Mouse (Mus musculus): ENCODE results near the gene Sdr42e1. TPM values are rescaled to one million over a fixed set of nuclear protein-coding genes. Genes with fewer than 3 reads are reported as not detected.

Sdr42e1 gene
- total RNA-seq, 2 experiments from 2014 or later: 0.33 to 0.37 TPM

DNA sequence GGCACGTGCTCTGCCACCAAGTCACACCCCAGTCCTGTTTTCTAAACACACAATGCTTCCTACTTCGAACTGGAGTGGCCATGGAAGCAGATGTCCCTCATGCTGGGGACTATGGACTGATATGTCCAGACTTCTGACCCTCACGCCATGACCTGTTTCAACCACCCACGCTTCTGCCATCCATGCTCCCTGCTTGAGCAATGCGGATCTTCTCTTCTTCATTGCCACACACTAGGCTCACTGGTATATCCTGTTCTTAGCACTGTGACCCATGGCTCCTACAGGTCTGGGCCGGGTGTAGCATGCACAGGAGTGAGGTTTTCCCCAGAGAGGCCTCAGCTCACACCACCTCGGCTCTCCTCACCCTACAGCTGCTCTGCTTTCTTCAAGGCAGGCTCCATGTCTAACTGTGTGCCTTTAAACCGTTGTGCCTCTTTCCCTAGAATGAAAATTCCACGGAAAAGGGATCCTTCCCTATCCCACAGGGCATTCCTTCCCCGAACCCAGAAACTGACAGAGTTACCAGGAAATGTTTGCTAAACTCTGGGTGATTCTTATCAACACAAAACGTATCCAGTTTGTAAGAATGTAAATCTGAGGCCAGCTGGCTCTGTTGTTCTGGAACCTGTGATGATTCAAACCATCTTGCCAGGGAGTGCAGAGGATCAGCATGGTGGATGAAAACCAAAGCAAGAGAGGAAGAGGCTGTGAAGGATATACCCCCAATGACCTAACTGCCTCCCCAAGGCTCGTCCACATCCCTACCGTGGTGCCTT is 6.0 kb downstream of the Sdr42e1 start:
- no peak for DNase-seq

DNA sequence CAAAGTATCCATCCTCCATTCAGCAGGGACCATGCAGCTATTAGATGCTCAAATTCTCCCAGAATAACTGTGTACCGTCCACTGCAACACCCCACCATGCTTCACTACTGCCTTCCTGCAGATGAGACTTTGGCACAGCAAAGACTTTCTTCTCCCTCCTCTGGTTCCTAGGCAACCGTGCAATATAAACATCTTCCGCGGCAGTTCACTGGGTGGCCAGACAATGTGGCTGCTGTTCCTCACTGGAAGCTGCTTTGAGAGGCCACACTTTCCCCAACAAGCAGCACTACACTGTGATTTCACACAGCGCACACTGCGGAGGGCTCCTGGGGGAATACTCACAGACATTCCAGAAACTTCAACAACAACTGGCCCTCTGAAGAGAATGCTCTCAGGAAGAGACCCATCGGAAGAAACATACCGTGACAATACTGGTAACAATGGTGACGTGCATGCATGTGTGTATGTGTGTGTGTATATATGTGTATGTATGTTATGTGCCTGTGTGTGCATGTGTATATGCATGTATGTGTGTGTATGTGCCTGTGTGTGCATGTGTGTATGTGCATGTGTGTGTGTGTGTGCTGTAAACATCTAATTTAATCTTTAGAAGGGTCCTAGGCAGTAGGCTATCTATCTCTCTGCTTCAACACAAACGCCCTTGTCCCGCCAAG is 13.0 kb downstream of the Sdr42e1 start:
- intact Hi-C loops (cut with DNase I): no loop called here
- DNase-seq: no peak

More for the DNA sequence above, 6.0 kb downstream of the Sdr42e1 start:
- intact Hi-C loops (cut with DNase I): no loop called here

DNA sequence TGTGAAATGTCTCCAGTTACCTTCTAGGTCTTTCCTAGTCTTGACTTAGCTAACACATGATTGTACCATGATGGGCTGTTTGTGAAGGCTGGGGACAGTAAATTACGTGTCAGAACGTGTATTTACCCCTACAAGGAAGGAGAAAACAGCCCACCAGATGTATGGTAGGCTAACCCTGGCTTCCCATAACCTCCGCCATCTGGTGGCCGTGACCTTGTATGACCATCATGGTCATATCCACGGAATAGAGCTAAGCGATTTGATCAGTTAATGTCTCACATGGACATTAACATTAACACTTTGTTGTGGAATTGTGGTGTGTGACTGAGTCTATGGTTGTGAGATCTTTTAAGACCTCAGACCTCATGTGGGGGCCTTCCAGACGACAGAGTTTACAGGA is 14.5 kb downstream of the Sdr42e1 start:
- intact Hi-C loops (cut with DNase I): no loop called here

DNA sequence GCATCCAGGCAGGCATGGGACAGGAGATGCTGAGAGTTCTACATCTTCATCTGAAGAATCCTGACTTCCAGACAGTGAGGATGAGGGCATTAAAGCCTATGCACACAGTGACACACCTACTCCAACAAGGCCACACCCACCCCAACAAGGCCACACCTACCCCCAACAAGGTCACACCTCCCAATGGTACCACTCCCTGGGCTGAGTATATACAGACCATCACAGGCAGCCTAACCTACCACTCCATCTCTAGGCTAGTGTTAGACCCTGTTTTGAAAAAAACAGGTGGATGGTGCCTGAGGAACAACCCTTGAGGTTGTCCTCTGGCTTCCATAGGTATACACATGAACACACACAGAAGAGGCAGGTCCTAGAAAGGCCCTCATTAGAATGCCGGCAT is 21.2 kb downstream of the Sdr42e1 start:
- DNase-seq: no peak
- intact Hi-C loops (cut with DNase I): no loop called here

More for the DNA sequence above, 14.5 kb downstream of the Sdr42e1 start:
- DNase-seq: no peak

DNA sequence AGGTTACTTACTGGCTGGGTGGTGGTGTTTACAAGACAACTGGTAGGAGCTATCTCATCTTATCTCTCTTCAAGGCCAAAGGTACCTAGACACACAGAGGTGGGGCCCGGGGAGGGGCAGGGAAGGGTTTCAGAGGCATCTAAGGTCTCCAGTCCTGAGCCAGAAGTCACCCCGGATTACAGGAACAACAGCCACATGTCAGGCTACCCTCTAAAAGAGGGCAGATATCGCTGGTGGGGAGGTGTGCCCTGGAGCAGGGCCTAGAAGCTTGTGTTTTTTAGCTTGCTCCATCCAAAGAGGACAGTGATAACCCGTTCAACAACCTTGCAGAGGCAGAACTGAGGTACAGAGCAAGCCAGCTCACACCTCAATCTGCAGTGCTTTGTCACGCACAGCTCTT is 27.0 kb downstream of the Sdr42e1 start:
- no peak for DNase-seq

DNA sequence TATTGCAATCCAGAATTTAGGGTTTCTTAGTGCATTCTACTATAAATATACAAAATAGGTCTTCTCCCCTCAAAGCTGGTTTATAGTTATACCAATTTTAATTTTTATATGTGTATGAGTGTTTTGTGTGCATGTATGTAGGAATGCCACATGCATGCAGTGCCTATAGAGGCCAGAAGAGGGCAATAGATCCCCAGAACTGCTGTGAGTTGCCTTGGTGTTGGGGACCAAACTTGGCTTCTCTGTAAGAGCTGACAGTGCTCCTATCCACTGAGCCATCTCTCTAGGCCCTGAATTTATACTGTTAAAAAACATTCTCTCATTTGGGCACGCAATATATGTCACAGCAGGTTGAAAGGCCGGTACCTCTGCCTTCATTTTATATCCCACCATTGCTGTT is 27.5 kb downstream of the Sdr42e1 start:
- intact Hi-C loops (cut with DNase I): loop anchor here (10.0 kb wide), 1 partner anchor 219 kb away; no protein-coding TSS in a partner anchor
- DNase-seq: no peak

More for the DNA sequence above, 27.0 kb downstream of the Sdr42e1 start:
- intact Hi-C loops (cut with DNase I): loop anchor here (10.0 kb wide), 1 partner anchor 218 kb away; no protein-coding TSS in a partner anchor

DNA sequence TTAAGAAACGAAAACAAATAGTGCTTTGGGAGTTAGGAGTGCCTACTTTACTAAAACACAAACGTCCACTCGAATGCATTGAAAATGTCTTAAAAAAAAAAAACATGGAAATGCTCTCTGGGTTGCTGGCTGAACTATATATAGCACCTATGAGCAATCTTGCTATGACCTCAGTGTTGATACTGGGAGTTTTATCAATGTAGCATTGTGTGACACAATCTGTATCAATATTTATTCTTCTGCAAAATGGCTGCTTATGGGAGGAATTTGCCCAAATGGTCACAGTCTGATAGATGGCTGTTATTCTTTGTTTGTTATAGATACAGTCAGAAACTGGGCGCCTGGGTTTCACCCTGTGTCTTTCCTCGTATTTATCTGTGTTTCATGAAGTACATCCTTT is 28.0 kb downstream of the Sdr42e1 start:
- intact Hi-C loops (cut with DNase I): loop anchor here (10.0 kb wide), 1 partner anchor 219 kb away; no protein-coding TSS in a partner anchor
- DNase-seq: no peak

DNA sequence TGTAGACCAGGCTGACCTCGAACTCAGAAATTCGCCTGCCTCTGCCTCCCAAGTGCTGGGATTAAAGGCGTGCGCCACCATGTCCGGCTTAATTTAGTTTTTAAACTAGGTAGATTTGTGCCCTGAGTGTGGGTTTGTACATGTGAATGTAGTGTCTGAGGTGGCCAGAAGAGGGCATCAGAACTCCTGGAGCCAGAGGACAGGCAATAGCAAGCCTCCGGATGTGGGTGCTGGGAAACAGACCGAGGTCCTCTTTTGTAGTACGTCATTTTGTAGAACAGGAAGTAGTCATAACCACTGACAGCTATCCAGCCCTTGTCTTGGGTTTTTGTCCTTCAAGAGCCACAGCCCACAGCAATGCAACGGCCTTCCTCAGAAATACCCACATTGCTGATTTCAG is 33.9 kb downstream of the Sdr42e1 start:
- intact Hi-C loops (cut with DNase I): loop anchor here (10.0 kb wide), 1 partner anchor 225 kb away; no protein-coding TSS in a partner anchor
- no peak for DNase-seq

DNA sequence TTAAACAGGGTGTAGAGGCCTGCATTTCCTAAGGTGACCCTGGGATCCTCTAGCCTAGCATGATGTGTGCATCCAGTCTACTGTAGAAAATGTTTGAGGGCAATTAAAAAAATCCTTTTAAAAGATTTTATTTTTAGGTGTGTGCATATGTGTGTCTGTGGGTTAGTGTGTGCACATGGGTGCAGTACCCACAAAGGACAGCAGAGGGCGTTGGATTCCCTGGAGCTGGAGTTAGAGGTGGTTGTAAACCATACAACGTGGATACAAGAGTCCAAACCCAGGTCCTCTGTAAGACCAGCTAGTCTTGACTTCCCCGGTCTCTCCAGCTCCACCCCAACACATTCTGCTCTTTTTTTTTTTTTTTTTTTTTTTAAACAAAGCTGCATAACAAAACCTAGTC is 36.0 kb downstream of the Sdr42e1 start:
- DNase-seq: no peak
- intact Hi-C loops (cut with DNase I): no loop called here

DNA sequence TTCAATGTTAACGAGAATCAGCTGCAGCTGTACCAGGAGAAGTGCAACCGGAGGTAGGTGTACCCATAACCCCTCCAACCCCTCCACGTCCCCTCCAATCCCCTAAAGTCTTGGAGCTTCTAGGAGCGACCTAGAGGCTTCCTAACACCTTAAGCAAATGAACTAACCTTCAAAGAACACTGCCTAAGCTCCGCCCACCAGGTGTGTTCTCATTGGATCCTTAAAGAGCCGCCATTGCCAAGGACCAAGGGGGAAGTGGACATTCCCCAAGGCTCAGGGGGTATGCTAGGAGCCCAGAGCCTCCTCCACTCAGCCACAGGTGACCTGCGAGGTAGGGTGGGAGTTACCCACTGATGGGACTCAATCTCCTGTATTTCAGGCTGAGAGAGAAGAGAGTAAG is 39.1 kb downstream of the Sdr42e1 start:
- DNase-seq: no peak
- intact Hi-C loops (cut with DNase I): no loop called here

DNA sequence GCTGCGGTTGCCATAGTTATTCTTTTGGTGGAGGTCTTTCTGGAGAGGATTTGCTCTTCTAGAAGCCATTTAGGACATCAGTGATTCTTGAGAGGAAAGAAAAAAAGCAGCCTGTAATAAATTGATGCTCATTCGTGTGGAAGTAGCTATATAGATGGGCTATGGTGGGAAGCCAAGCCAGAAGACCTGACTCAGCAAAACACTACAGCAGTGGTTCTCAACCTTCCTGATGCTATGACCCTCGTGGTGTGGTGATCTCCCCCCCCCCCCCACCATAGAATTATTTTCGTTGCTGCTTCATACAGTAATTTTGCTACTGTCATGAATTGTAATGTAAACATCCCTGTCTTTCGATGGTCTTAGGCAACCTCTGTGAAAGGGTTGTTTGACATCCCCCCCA is 41.0 kb downstream of the Sdr42e1 start:
- DNase-seq: no peak
- intact Hi-C loops (cut with DNase I): no loop called here

DNA sequence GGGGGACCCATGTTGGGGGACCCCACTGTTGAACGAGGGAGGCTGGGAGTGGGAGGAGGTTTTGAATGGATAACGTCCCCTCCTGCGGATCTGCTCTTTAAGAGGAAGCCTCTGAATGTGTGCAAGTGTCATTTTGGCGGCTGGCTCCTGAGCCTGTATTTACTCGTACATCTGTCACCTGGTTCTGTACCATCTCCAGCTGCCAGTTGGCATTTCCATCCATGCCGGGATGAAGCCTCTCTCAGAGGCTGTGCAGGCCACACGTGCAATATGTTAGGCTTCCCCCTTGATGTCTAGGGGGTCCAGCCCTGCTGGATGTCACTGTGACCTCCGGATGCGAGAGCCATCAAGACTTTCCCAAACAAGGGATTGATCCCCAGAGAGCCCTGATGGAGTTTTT is 46.4 kb downstream of the Sdr42e1 start:
- intact Hi-C loops (cut with DNase I): no loop called here

DNA sequence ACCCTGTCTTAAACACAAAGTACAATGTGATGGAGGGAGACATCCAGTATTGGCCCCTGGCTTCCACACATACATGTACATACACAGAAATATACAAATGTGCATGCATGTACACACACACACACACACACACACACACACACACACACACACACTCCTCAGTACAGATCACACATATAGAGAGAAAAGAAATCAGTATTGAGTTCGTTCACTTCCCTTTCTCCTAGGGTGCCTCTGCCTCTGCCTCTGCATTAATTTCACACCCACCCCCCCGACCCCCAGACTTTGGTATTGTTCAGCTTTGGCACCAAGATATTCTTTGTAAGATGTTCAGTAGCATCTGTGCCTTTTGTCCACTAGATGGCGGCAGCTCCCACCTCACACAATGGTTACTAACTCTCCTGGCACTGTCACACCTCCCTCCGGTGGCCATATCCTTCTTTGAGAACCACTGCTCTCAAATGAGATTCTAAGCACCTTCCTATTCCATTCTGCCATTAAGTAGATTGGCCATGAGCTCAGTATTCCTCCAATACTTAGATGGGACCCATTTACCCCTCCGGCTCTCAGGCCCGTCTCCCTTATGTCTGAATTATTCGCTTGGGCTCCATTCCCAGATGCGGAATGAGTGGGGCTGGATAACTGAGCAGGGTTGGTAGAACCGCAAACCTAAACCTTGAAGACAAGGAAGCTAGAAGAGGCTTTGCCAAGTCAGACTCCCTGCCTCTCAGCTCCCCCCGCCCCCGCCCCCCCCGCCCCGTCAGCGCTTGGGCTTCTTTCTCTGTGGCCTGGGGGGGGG is 47.2 kb downstream of the Sdr42e1 start:
- intact Hi-C loops (cut with DNase I): no loop called here
- DNase-seq: no peak

More for the DNA sequence above, 46.4 kb downstream of the Sdr42e1 start:
- no peak for DNase-seq

DNA sequence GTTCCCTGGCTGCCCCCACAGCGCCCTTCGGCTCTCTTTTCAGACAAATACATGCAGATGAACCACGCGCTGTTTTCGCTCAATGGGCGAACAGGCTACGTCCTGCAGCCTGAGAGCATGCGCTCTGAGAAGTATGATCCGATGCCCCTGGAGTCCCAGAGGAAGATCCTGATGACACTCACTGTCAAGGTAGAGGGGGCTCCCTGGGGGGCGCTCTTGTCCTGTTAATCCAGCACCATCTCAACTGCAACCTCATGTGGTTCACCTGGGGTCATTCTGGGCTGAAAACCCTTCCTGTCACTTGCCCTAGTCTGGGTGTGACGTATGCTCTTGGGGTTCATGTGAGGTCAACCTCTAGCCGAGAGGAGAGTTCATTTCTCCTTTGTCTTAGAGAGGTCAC is 60.6 kb downstream of the Sdr42e1 start:
- no peak for DNase-seq
- intact Hi-C loops (cut with DNase I): no loop called here

Other genes starting within 250 kb of the Sdr42e1 start
- under 1 TPM; 0.59 to 0.61 TPM for gene Plcg2, start 175.4 kb downstream of the Sdr42e1 start, total RNA-seq (2021)
- not detected for gene Hsd17b2, start 28.2 kb upstream of the Sdr42e1 start, total RNA-seq (2021)
- gene Mphosph6, start 128.3 kb upstream of the Sdr42e1 start, total RNA-seq (2021): 1 to 10 TPM; 4.5 to 4.6 TPM

All from gastrocnemius, postnatal 36 days (tissue).